Mouse (Mus musculus): ENCODE measurements around the gene Daglb.
"Not testable (repeated sequence)": the region's sequence is repeated elsewhere in the genome, so short reads cannot be mapped to it uniquely, and the experiment has no call there.

Gene Daglb

GRCm38 (mm10) chr5:143487193-143487592 is 22.8 kb downstream of the Daglb start:
- no peak for DNase-seq (ENCODE audit: low spot score)

DNA sequence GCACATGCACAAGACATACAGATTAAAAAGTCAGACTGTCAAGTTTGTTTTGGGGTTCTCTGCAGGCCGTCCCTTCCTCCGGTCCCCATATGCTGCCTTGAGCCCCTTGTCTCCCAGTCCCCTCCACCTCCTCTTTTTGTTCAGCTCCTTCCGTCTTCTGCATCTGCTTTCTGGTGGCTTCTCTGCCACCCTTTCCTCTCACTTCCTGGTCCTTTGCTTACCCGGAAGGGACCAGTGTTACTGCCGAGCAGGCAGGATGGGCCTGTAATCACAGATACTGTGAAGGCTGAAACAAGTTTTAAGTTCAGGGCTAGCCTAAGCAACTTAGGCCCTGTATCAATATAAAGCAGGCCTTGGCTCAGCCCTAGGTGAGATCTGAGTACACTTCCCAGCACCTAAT is 23.6 kb downstream of the Daglb start:
- DNase-seq (ENCODE audit: low spot score): no peak

DNA sequence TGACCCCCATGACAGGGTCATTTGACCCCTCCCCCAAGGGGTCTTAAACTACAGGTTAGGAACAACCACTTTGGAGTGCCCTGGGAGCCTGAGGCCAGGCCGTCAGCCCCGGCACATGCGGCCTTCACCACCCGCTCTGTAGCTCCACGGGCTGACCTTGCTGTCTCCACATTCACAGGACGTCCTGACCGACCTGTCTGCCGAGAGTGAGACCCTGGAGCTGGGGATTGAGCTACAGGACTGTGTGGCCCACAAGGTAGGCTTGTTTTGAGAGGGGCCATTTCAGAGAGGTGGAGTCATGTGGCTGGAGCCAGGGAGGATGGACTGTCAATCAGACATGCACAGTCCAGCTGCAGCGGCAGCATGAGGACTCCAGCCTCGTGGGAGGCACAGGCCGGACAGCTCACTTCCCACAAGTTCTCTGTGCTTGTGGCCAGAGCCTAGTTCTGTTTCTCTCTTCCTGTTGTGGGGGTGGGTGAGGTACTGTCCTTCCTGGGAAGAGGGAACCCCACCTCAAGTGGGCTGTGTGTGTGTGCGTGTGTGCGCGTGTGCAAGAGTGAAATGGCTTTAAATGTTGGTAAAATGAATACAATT is 25.5 kb downstream of the Daglb start:
- no peak for DNase-seq (ENCODE audit: low spot score)

- DNase-seq (ENCODE audit: low spot score): no peak
Observed at GRCm38 (mm10) chr5:143491736-143492135, 27.4 kb downstream of the Daglb start.

DNA sequence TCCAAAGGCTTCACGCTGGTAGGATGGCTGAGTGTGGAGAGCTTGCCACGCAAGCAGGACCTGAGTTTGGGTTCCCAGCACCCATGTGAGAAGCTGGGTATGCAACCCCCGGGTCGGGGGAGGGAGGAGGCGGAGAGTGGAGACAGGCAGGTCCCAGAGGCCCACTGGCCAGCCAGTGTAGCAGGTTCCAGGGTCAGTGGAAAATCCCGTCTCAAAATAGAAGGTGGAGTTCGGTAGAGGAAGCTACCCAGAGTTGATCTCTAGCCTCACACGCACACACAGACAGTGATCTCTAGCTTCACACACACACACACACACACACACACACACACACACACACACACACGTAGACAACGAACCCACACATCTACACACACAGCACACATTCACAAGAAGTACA is 28.8 kb downstream of the Daglb start:
- DNase-seq (ENCODE audit: low spot score): no peak

DNA sequence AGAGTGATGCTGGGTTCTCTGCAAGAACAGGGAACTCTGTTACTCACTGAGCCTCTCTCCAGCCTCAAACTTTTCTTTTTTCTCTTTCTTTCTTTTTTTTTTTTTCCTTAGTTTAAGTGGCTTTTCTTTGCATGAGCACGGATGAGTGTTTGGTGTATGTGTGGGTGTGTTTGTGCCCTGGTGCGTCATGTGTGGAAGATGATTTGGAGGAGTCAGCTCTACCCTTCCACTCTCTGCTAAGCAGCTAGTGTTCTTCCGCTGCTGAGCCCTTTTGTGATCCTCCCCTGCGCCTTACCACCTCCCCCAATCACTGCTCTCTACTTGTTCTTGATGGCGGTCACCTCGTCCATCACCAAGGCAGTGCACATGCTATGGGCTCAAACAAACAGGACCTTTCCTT is 31.3 kb downstream of the Daglb start:
- no peak for DNase-seq (ENCODE audit: low spot score)

DNA sequence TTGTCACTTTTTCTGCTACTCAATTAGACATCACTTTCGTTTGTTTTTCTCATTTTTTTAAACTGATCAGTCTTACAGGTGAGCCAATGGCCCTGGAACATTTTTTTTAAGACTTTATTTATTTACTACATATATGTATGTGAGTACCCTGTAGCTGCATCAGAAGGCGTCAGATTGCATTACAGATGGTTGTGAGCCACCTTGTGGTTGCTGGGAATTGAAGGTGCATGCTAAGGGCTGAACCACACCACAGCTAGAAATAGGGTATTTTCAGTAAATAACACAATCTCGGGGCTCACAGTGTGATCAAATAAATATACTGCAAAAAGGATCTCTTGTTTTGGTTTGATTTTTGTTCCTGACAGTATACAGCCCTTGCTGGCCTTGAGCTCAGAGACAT is 33.1 kb downstream of the Daglb start:
- DNase-seq (ENCODE audit: low spot score): no peak

DNA sequence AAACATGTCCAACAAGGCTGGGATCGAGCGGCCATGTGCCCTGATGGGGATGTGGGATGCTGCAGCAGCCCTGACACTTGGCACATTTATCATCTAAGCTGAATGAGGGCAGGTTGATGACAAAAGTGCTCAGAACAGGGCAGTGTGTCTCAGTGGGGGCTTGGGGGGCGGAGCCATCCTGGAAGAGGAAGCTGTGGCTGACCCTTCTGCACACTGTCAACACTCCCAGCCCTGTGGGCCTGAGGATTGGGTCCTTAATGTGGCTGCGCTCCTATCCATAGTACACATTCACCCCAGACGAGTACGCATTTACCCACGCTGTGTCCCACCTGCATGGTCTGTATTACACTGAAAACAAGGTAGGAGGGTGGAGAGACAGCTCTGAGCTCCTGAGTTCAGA is 34.8 kb downstream of the Daglb start:
- no peak for DNase-seq (ENCODE audit: low spot score)

DNA sequence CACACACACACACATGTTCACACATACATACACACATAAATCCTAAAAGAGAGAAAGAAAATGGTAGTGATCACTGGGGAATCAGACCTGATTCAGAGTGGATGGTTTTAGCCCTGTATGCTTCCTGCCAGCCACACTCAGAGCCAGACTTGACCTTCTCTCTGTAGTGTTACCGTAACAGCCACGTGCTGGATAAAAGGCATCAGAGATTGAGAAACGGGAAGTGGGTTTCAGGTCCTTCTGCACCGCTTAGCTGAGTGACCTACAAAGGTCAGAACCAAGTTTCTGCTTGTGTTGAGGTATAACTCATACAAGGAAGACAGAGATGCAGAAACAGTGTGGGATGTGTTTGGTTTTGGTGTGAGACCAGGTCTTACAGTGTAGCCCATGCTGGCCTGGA is 35.3 kb downstream of the Daglb start:
- no peak for DNase-seq (ENCODE audit: low spot score)

DNA sequence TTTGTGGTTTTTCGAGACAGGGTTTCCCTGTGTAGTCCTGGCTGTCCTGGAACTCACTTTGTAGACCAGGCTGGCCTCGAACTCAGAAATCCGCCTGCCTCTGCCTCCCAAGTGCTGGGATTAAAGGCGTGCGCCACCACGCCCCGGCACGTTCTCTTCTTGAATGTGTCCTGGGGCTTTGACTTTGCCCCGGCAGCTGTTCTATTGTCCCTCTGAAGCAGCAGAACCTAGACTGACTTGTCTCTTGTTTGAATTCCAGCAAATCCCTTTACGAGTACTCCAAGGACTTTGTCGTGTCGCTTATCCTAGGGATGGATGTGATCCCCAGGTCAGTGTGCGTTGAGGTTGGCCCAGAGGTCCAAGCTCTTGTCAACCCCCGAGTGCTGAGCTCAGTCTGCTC is 36.3 kb downstream of the Daglb start:
- DNase-seq (ENCODE audit: low spot score): not testable (repeated sequence)

- DNase-seq (ENCODE audit: low spot score): no peak
Observed at GRCm38 (mm10) chr5:143501140-143501539, 36.8 kb downstream of the Daglb start.

GRCm38 (mm10) chr5:143501649-143502048 is 37.3 kb downstream of the Daglb start:
- DNase-seq (ENCODE audit: low spot score): no peak

DNA sequence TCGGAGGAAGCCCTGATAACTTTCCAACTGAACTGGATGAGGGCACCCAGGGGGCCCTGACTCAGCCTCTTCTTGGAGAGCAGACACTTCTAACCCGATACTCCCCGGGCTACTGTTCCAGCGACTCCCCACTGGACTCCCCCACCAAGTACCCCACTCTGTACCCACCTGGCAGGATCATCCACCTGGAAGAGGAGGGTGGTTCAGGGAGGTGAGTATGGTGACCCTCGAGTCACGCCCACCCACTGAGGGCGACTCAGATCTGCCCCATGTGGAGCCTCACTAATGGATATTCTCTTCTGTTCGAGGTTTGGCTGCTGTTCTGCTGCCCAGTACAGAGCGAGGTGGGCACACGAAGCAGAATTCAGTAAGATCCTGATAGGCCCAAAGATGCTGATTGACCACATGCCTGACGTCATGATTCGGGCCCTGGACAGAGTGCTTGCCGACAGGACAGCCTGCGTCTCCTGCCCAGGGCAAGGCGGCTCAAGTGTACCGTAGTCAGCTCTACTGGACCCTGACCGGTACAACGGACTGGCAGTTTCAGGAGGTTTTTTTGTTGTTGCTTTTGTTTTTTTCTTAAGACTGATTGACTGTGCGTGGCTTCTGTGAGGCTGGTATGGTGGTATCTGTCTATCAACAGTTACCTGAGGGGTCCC is 38.6 kb downstream of the Daglb start:
- DNase-seq (ENCODE audit: low spot score): no peak

GRCm38 (mm10) chr5:143503740-143504139 is 39.4 kb downstream of the Daglb start:
- DNase-seq (ENCODE audit: low spot score): no peak

- DNase-seq (ENCODE audit: low spot score): no peak
Observed at GRCm38 (mm10) chr5:143504453-143504852, 40.1 kb downstream of the Daglb start.

DNA sequence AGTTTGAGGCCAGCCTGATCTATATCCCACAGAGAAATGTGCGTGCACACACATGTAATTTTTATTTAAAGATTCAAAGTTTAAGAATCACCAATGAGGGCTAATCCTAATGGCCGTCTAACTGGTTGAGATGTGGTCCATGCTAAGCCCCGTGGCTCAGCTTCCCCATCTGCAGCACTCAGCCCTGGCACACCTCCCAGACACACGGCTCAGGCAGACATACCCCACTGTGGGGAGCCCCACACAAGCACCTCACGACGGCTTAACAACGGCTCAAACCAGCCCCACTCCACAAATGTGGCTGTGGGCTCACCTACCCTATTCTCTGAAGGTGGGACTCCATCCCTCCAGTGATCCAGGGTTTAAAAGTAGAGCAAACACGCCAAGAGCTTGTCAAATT is 40.7 kb downstream of the Daglb start:
- DNase-seq (ENCODE audit: low spot score): no peak

DNA sequence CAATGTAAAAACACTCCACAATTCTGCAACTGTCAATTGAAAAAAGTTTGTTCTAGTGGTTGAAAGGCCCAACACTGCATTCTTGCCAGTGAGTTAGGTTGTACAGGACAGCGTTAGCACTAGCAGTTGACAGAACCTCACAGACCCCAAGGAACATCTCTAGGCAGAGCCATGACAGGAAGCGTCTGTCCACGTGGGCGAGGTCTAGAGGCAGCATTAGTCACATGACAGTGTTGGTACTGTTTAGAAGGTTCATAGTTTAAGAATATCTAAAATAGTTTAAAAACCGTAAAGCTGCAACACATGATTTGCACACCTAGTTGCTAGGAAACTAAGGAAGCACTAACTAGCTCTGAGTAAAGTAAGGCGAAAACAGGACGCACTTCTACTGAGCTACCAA is 41.2 kb downstream of the Daglb start:
- DNase-seq (ENCODE audit: low spot score): no peak

DNA sequence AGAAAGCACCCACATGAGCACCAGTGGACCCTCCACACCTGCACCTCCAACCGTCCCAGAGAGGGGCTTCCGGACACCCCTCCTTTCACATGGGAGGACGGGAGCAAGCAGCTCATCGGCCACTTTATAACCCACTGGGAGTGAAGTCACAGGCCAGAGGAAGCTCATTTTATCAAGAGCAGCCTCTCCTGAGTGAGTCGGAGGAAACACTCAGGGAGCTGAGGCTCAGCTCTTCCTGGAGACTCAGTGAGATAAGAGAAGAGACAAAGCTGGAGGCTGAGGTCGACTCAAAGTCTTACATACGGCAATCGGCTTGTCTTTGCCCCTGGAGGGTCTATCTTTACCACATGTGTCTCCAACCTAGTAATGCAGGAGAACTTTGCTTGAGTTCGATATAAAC is 44.9 kb downstream of the Daglb start:
- no peak for DNase-seq (ENCODE audit: low spot score)

GRCm38 (mm10) chr5:143509737-143510136 is 45.4 kb downstream of the Daglb start:
- no peak for DNase-seq (ENCODE audit: low spot score)

GRCm38 (mm10) chr5:143511577-143511976 is 47.2 kb downstream of the Daglb start:
- DNase-seq (ENCODE audit: low spot score): no peak

DNA sequence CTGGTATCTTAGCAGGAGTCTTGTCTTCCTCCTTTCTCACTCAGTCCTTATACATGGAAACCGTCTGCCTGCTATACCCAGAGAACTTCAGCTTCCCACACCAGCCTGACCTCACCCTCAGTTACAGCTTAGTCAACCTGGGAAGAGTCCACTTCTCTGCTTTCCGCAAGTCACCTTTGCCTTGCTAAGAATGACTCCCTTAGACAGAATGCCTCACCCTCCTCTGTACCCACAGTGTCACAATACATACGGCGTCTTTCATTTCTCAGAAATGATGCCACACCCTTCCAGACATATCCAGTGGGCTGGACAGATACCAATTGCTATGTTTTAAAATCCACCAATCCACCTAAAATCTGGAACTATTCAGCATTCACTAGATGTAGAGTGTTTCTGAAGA is 47.9 kb downstream of the Daglb start:
- DNase-seq (ENCODE audit: low spot score): no peak

DNA sequence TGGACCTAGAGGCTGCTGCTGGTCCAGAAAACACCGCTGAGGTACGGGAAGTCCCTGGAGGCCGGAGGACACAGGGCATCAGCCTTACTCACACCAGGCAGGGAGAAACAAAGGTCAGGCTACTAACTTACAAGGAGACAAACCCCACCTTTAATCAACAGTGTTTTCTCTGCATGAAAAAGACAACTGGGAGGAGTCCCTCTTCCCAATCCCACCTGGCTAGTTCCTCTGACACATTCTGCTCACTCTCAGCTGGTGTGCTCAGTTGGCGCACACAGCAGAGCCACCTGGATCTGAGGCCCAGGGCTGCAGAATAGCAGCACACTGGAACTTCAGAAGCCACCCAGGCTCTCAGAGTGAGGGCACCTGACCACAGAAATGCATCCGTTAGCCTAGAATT is 50.5 kb downstream of the Daglb start:
- DNase-seq (ENCODE audit: low spot score): no peak

- DNase-seq (ENCODE audit: low spot score): no peak
Observed at GRCm38 (mm10) chr5:143517005-143517404, 52.6 kb downstream of the Daglb start.

DNA sequence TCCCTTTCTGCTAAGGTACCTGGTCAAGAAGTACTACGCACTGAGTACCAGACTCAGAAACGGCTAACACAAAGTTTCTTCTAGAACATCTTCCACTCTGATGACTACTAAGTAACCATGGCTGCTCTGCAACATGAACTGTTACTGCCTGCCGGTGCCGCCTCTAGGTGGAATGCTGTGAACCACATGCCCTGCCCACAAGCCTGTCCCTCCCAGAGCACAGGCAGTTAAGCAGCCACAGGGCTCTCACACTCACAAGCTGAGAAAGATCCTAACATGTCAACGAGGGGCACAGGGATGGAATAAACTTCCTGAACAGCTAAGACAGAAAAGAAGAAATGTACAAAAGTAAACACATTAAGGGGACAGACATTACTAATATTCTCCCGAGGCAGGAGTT is 53.1 kb downstream of the Daglb start:
- no peak for DNase-seq (ENCODE audit: low spot score)
